Mouse (Mus musculus) forebrain, embryonic 11.5 days (tissue): ENCODE measurements around the gene Pcna. TPM values are rescaled to one million over a fixed set of nuclear protein-coding genes. Genes with fewer than 3 reads are reported as not detected.

ENCODE experiments used
- ATAC-seq: fragments of 200-750 bp; cut with Nextera tagmentation; replicated peaks from 2 replicates; pipeline ENCODE4 v1.8.0; 2017; ENCODE audit warnings: moderate TSS enrichment; ENCODE audit not compliant: low FRiP score
- DNase-seq: peaks from one replicate; pipeline ENCODE4 v3.0.0-alpha.2; 2017; ENCODE audit warnings: low spot score
- H3K27ac ChIP-seq: fragments of 300-500 bp; sonication (generic); 2 replicates; pipeline ENCODE4 v1.5.1; 2014; ENCODE audit warnings: low read depth, low read length
- H3K27me3 ChIP-seq: fragments of 300-500 bp; sonication (generic); 2 replicates; pipeline ENCODE4 v1.6.1; 2014; ENCODE audit warnings: mild to moderate bottlenecking, low read length, mixed read lengths; ENCODE audit not compliant: control insufficient read depth, insufficient read depth
- H3K36me3 ChIP-seq: fragments of 300-500 bp; sonication (generic); 2 replicates; pipeline ENCODE4 v1.6.1; 2014; ENCODE audit warnings: mild to moderate bottlenecking, low read length, moderate library complexity, mixed read lengths; ENCODE audit not compliant: control insufficient read depth, insufficient read depth
- H3K4me1 ChIP-seq: fragments of 300-500 bp; sonication (generic); replicated peaks from 2 replicates; pipeline ENCODE4 v1.6.1; 2014; ENCODE audit warnings: low read length, mixed read lengths; ENCODE audit not compliant: control insufficient read depth, insufficient read depth
- H3K4me2 ChIP-seq: fragments of 300-500 bp; sonication (generic); 2 replicates; pipeline ENCODE4 v1.6.1; 2014; ENCODE audit warnings: low read depth, mild to moderate bottlenecking, low read length, moderate library complexity, mixed read lengths; ENCODE audit not compliant: severe bottlenecking
- H3K4me3 ChIP-seq: fragments of 300-500 bp; sonication (generic); 2 replicates; pipeline ENCODE4 v1.5.1; 2014; ENCODE audit warnings: low read depth, low read length
- H3K9ac ChIP-seq: fragments of 300-500 bp; sonication (generic); 2 replicates; pipeline ENCODE4 v1.6.1; 2014; ENCODE audit warnings: low read length
- H3K9me3 ChIP-seq: fragments of 300-500 bp; sonication (generic); 2 replicates; pipeline ENCODE4 v1.6.1; 2016; ENCODE audit warnings: low read length, mixed read lengths; ENCODE audit not compliant: control insufficient read depth
- WGBS: fragments of 180-500 bp; shearing (Covaris S2); extraction: QIAGEN DNeasy Blood & Tissue Kit; methylation state at CpG from one replicate; pipeline ENCODE4 v1.1.7; 2014; 5-methylcytosine and 5-hydroxymethylcytosine counted together
- polyA plus RNA-seq: library from polyadenylated mRNA; unstranded; fragments of >200 nt; fragmentation: Nextera tagmentation; extraction: Ambion mirVana; gene quantifications from 2 replicates; pipeline ENCODE4 v1.2.1, GENCODE M21; 2014

The Pcna gene
- polyA plus RNA-seq, 1 experiment from 2014 or later = 431 TPM

DNA sequence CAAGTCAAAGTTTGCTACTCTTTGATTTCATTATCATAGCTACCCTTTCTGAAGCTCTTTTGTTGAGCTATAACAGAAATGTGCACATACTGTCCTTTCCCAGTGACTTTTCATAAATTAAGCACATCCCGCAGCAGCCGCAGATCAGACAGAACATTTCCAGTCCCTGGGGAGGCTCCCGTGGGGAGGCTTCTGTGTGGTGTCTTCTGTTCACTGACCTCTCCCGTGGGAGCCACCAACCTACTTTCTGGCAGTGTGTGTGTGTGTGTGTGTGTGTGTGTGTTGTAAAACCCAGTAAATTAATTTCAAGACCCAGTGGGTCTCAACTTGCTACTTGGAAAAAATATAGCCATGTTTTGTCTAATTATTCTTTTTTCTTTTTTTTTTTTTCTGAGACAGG is 26.9 kb upstream of the Pcna start:
- no peak overlapping the region for H3K4me2 ChIP-seq
- H3K9ac ChIP-seq = no peak overlapping the region
- DNase-seq = no peak
- no peaks in the 10 kb centered on the region for H3K36me3 ChIP-seq
- H3K4me1 ChIP-seq = peaks cover 15% of the 10 kb centered on the region
- no peak overlapping the region for H3K27ac ChIP-seq
- no peaks in the 10 kb centered on the region; the same call in 1 of the 2 replicates for H3K9me3 ChIP-seq
- ATAC-seq = no peak
- WGBS = 85% methylated on average over 4 of the region's 4 CpGs
- no peak overlapping the region for H3K4me3 ChIP-seq
- H3K27me3 ChIP-seq = no peaks in the 10 kb centered on the region

DNA sequence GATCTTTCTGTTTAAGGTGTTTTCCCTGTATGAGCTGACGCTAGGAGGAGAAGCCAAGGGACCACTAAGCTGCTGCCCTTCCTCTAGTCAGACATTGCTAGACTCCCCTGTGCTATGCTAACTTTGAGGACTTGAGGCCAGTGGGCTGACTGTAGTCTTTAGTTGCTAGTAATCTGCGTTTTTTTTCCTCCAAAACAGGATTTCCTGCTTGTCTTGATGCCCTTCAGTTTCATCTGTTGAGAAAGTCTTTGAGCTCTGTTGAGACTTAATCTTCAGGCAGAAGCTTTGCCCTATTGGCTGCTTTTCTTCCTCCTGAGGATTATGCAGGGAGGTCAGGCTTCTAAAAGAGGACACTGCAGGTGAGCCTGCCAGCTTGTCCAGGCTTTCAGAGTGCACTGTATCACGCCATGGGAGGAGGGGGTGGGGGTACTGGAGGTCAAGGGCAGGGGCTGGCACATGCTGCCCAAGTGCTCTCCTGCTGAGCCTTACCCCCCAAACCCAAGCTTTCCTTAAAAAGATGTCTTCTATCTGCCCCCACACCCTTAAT is 26.3 kb upstream of the Pcna start:
- DNase-seq (no peak), ATAC-seq (no peak)
- Histone ChIP-seq H3K9ac (no peak overlapping the region), H3K4me3 (no peak overlapping the region), H3K9me3 (no peaks in the 10 kb centered on the region; the same call in 1 of the 2 replicates), H3K36me3 (no peaks in the 10 kb centered on the region), H3K27ac (no peak overlapping the region), H3K27me3 (no peaks in the 10 kb centered on the region), H3K4me2 (no peak overlapping the region), H3K4me1 (peaks cover 12% of the 10 kb centered on the region)
- 49% methylated on average over 3 of the region's 3 CpGs for WGBS

DNA sequence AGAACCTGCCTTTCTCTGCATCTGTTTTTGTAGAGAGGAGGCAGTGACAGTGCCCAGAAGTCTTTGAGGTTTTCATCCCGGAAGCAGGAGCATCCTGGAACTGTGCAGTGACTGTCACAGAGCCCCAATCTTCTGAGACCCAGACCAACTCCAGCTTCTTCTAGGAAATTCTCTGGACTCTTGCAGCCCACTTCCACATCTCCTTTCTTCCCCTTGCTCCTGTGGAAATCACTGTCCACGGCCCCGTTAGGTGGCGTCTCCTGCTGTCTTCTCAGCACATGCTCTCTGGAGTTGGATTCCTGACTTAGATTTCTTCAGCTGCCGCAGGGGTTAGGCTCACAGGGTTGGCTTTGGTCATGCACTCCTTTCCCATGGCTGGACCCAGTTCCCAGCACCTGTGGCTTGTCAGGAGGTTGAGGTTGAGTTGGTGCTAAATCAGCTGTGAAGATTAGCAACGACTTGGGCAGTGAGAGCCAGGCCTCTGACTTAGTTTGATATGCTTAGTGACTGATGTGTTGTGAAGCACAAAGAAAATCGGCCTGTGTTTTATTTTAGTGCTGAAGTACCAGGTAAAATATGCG is 25.2 kb upstream of the Pcna start:
- no peaks in the 10 kb centered on the region for H3K36me3 ChIP-seq
- no peak overlapping the region for H3K27ac ChIP-seq
- no peak overlapping the region for H3K4me3 ChIP-seq
- ATAC-seq (no peak), DNase-seq (no peak)
- H3K4me2 ChIP-seq = no peak overlapping the region
- WGBS = 80% methylated on average over 8 of the region's 8 CpGs
- no peak overlapping the region for H3K9ac ChIP-seq
- H3K4me1 ChIP-seq = peaks cover 6% of the 10 kb centered on the region
- no peaks in the 10 kb centered on the region for H3K27me3 ChIP-seq
- H3K9me3 ChIP-seq = no peaks in the 10 kb centered on the region; the same call in 1 of the 2 replicates

DNA sequence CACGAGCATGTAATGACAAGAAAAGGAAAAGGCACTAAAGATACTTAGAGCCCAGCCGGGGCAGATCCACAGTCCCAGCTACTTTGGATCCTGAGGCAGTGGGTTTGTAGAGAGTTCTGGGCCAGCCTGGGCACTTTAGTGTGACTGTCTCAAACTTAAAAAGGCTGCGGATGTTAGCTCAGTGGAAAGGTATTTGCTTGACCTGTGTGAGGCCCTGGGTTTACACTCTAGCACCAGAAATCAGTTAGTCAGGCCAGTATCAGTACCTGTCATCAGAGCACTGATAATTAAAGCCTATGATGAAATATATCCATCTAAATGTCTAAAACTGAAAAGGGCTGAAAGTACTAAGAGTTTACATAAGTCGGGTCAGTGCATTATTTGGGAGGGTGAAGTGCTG is 23.1 kb upstream of the Pcna start:
- no peak for ATAC-seq
- H3K4me2 ChIP-seq = no peak overlapping the region
- no peak for DNase-seq
- H3K4me1 ChIP-seq = no peaks in the 10 kb centered on the region
- no peak overlapping the region for H3K4me3 ChIP-seq
- H3K9ac ChIP-seq = no peak overlapping the region
- H3K36me3 ChIP-seq = no peaks in the 10 kb centered on the region
- no peaks in the 10 kb centered on the region for H3K27me3 ChIP-seq
- H3K27ac ChIP-seq = no peak overlapping the region
- no peaks in the 10 kb centered on the region; the same call in 1 of the 2 replicates for H3K9me3 ChIP-seq
- WGBS = 83% methylated on average over 4 of the region's 4 CpGs

DNA sequence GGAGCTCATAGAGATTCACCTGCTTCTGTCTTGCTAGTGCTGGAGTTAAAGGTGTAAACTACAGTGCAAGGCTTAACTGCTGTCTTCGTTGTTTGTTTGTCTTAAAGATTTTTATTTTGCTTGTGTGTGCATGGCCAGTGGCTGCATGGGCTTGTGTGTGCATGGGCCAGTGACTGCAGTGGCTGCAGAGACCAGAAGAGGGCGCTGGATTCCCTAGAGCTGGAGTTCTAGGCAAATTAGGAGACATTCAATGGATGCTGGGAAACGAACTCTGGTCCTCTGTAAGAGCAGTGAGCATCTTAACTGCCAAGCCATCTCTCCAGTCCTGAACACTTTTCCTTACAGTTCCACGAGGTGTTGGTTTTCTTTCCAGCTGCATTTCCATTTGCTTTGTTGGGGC is 22.4 kb upstream of the Pcna start:
- no peak overlapping the region for H3K9ac ChIP-seq

DNA sequence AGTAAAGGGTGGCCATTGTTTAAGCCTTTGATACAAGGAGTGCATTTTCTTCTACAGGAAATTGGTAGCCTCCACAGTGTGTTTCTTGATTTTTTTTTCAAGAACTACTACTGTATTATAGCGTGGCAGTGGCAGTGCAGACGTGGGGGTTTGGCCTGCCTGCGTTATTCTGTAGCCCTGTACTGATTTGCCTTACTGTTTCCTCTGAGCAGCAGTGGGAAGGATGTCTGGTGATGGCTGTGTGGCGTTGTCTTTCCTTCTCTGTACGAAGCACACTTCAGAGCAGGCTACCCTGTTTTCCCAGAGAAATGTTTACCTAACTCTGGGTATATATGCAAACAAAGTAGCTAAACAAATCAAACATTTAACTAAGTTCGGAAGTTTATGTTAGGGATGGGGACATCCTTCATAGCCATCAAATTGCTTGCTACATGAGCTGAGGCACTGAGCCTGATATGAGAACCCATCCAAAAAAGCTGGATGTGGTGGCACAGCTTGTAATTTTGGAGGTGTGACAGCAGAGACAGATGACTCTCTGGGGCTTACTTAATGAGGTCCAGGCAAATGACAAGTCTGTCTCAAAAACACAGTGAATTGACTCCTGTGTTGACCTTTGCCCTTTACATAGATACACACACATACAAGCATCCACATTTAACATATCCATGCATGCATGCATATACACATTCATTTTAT is 19.7 kb upstream of the Pcna start:
- Histone ChIP-seq H3K27ac (no peak overlapping the region), H3K9me3 (no peaks in the 10 kb centered on the region; the same call in 1 of the 2 replicates), H3K4me3 (no peak overlapping the region), H3K27me3 (no peaks in the 10 kb centered on the region), H3K36me3 (no peaks in the 10 kb centered on the region), H3K9ac (no peak overlapping the region), H3K4me2 (no peak overlapping the region), H3K4me1 (no peaks in the 10 kb centered on the region)
- ATAC-seq = no peak
- 79% methylated on average over 6 of the region's 6 CpGs for WGBS
- DNase-seq = no peak

More for the DNA sequence above, 22.4 kb upstream of the Pcna start:
- ATAC-seq (no peak), DNase-seq (no peak)
- no peak overlapping the region for H3K27ac ChIP-seq
- H3K36me3 ChIP-seq = no peaks in the 10 kb centered on the region
- no peaks in the 10 kb centered on the region for H3K27me3 ChIP-seq
- 75% methylated on average over 4 of the region's 4 CpGs for WGBS
- H3K9me3 ChIP-seq = no peaks in the 10 kb centered on the region; the same call in 1 of the 2 replicates
- H3K4me3 ChIP-seq = no peak overlapping the region
- H3K4me2 ChIP-seq = no peak overlapping the region
- H3K4me1 ChIP-seq = no peaks in the 10 kb centered on the region

DNA sequence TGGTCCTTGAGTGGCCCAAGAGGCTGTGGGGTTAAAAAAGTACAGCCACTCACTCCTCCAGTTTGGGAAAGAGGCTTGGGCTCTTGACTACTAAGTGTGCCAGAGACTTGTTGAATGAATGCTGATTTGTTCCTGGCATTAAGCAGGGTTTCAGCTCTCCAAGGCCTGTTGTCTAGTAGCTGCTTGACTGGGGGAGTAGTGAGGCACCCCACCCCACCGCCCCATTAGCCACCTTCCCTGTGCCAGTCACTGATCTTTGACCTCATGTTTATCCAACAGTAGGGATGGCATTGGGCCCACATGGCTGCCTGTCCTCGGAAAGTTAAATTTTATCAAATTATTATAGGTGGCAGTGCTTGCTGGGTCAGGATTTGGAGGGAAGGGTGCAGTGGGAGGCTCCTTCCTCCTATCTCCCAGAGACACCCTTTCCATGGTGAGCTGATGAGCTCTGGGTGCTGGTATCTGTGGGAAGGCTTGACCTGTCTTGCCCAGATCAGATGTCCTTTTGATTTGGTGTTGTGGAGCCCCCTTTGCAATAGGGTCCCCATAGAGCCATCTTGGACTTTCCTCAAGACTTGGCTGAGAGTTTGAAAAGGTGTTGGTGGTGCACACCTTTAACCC is 17.3 kb upstream of the Pcna start:
- DNase-seq = no peak
- Histone ChIP-seq H3K4me3 (no peak overlapping the region), H3K9ac (no peak overlapping the region), H3K4me2 (no peak overlapping the region), H3K4me1 (no peaks in the 10 kb centered on the region), H3K36me3 (no peaks in the 10 kb centered on the region), H3K9me3 (no peaks in the 10 kb centered on the region; the same call in 1 of the 2 replicates), H3K27ac (no peak overlapping the region), H3K27me3 (no peaks in the 10 kb centered on the region)
- ATAC-seq = no peak
- WGBS = 93% methylated on average over 2 of the region's 2 CpGs

DNA sequence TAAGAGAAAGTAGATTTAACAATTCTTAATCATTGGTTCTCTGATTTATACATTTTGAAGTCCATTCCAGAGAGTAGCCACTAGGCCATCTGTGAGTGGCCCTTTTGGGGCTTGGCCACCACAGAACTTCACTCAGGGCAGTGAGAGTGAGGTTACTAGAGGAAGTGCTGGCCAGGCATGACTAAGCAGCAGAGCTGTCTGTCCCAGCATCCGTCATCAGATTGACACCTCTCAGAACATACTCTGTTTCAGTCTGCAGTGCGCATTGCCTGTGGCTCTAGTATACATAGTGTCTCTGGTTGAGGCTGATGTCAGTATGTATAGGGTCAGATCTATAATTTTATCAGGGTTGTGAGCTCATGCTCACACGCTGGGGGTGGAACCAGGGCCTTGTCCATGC is 16.1 kb upstream of the Pcna start:
- Histone ChIP-seq H3K27me3 (no peaks in the 10 kb centered on the region), H3K4me3 (no peak overlapping the region), H3K9ac (no peak overlapping the region), H3K27ac (no peak overlapping the region), H3K4me1 (no peaks in the 10 kb centered on the region; the same call in 1 of the 2 replicates), H3K36me3 (no peaks in the 10 kb centered on the region), H3K4me2 (no peak overlapping the region), H3K9me3 (no peaks in the 10 kb centered on the region)
- DNase-seq = no peak
- ATAC-seq = no peak
- WGBS = 93% methylated on average over 3 of the region's 3 CpGs
